Mouse (Mus musculus) embryonic facial prominence, embryonic 10.5 days (tissue): Measurements from ENCODE around the gene Slc35b2. TPM values are rescaled to one million over a fixed set of nuclear protein-coding genes. Genes with fewer than 3 reads are reported as not detected.

Experiments used
- DNase-seq: peaks from one replicate; pipeline ENCODE4 v3.0.0-alpha.2; 2017; ENCODE audit warnings: low spot score
- H3K27ac ChIP-seq: fragments of 300-500 bp; sonication (generic); replicated peaks from 2 replicates; pipeline ENCODE4 v1.5.1; 2016; ENCODE audit warnings: mild to moderate bottlenecking
- H3K27me3 ChIP-seq: fragments of 300-500 bp; sonication (generic); replicated peaks from 2 replicates; pipeline ENCODE4 v1.6.1; 2016; ENCODE audit warnings: low read depth, mild to moderate bottlenecking; ENCODE audit not compliant: poor library complexity, severe bottlenecking
- H3K36me3 ChIP-seq: fragments of 300-500 bp; sonication (generic); replicated peaks from 2 replicates; pipeline ENCODE4 v1.6.1; 2016; ENCODE audit warnings: mild to moderate bottlenecking, moderate library complexity
- H3K4me1 ChIP-seq: fragments of 300-500 bp; sonication (generic); 2 replicates; pipeline ENCODE4 v1.6.1; 2016
- H3K4me3 ChIP-seq: fragments of 300-500 bp; sonication (generic); 2 replicates; pipeline ENCODE4 v1.5.1; 2016; ENCODE audit warnings: mild to moderate bottlenecking, moderate library complexity
- H3K9me3 ChIP-seq: fragments of 300-500 bp; sonication (generic); 2 replicates; pipeline ENCODE4 v1.6.1; 2016; ENCODE audit warnings: mild to moderate bottlenecking
- WGBS: fragments of 180-500 bp; shearing (Covaris S2); methylation state at CpG from one replicate; pipeline ENCODE4 v1.1.7; 2016; 5-methylcytosine and 5-hydroxymethylcytosine counted together
- polyA plus RNA-seq: library from polyadenylated mRNA; unstranded; fragments of >200 nt; fragmentation: Nextera tagmentation; extraction: Ambion mirVana; gene quantifications from 2 replicates; pipeline ENCODE4 v1.2.1, GENCODE M21; 2016

The Slc35b2 gene
- polyA plus RNA-seq, 1 experiment from 2014 or later: 101 TPM

DNA sequence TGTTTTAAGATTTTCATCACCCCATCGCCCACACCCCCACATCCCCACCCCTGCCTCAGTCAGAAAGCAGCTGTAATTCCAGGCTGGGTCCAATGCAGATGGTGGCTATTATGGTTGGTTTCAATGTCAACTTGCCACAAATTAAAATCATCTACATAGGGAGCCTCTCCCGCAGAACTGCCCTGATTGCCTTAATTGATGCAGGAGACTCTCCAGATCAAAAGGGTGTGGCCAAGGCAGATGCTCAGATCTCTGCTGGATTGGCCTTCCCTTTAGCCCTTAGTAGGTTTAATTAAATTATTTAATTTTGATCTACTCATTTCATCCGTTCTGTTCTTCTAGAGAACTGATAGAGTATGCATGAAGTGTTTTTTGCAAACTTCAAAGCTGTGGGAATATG, 39.3 kb downstream of the Slc35b2 start:
- no peaks in the 10 kb centered on the region for H3K9me3 ChIP-seq
- no peaks in the 10 kb centered on the region for H3K36me3 ChIP-seq
- no peak overlapping the region for H3K27ac ChIP-seq
- H3K27me3 ChIP-seq: peaks cover 59% of the 10 kb centered on the region
- 71% methylated on average over 3 of the region's 3 CpGs for whole genome bisulfite sequencing
- peaks cover 43% of the 10 kb centered on the region for H3K4me1 ChIP-seq
- DNase-seq: no peak
- no peak overlapping the region for H3K4me3 ChIP-seq

DNA sequence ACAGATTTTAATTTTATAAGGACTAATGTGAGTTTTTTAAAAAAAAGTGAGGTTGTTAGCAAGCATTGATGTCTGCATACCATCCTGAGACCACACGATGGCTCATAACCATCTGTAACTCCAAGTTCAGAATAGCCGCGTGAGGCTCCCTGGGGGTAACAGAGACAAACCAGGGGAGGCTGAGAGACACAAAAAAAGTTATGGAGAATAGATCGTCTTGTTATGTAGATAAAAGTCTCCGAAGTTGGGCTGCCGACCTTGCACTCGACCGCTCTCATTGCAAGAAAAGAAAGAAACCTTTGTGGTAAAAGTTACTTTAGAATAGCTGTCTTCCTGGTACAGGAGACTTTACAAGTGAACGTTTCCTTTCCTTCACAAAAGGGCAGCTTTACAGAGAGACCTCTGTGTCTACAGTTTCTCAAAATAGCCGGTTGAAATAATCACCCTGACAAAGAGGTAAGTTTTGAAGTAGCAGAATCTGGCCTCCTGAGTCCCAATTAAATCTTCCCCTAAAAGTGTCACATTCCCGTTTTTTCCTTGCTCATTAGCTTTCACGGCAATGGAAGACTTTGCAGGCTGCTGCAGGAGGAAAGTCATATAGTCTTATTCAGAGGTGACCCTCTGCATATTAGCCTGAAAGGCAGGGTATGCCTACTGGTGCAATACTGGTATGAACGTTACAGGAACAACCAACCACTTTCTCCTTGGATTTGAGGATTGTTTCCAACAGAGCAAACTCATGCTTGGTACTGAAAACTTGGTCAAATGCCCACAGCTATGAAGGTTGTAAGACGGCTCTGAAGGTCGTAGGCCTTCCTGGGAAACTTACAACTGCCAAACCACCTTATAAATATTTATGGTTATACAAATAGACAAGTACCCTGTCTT, 43.6 kb downstream of the Slc35b2 start:
- no peak for DNase-seq
- H3K4me3 ChIP-seq: no peak overlapping the region
- H3K27me3 ChIP-seq: peaks cover 17% of the 10 kb centered on the region
- WGBS: 74% methylated on average over 15 of the region's 15 CpGs
- H3K27ac ChIP-seq: no peak overlapping the region
- H3K4me1 ChIP-seq: peaks cover 19% of the 10 kb centered on the region
- H3K36me3 ChIP-seq: no peaks in the 10 kb centered on the region
- no peaks in the 10 kb centered on the region for H3K9me3 ChIP-seq

DNA sequence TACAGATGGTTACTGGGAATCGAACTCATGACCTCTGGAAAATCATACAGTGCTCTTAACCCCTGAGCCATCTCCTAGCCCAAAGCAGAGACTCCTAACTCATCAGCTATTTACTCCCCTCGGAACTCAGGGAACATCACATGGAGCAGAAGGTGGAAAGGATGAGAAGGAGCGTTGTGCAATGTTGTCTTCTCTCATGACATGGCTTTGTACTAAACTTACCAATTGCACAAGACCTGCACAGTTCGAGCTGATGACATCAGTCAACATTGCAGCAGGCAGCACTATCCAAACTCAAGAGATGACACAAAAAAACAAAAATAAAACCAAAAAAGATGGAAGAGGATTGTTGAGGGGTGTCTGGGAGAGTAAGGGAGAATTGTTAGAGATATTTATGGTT, 44.7 kb downstream of the Slc35b2 start:
- H3K9me3 ChIP-seq: no peaks in the 10 kb centered on the region
- H3K36me3 ChIP-seq: no peaks in the 10 kb centered on the region
- no peak overlapping the region for H3K4me3 ChIP-seq
- no peak for DNase-seq
- no peak overlapping the region for H3K27ac ChIP-seq
- H3K4me1 ChIP-seq: peaks cover 18% of the 10 kb centered on the region
- 91% methylated on average over 4 of the region's 4 CpGs for WGBS
- H3K27me3 ChIP-seq: peaks cover 6% of the 10 kb centered on the region

DNA sequence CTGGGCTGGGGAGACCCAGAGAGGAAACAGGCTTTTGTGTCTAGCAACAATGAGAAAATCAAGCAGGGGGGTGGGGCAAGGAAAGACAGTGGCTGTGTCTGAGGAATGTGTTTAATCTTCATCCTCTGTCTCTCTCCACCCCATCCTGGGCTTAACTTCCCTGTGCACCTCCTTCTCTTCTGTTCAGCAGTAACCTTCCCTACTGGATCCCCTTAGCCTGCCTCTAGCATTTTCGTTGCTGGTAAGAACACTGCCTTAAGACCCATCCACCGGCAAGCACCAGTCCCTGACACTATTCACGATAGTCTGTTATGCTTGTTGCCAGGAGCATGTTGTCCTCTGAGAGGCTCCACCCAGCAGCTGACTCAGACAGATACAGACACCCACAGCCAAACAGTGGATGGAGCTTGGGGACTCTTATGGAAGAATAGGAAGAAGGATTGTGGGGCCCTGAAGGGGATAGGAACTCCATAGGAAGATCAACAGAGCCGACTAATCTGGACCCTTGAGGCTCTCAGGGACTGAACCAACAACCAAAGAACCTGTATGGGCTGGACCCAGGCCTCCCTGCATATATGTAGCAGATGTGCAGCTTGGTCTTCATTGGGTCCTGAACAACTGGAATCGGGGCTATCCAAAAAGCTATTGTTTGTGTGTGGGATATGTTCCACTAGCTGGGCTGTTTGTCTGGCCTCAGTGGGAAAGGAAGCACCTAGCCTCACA, 46.6 kb downstream of the Slc35b2 start:
- no peak for DNase-seq
- H3K27ac ChIP-seq: peak overlapping the region; percentile 63; the same call in 1 of the 2 replicates
- H3K36me3 ChIP-seq: no peaks in the 10 kb centered on the region
- H3K4me1 ChIP-seq: peaks cover 18% of the 10 kb centered on the region
- H3K27me3 ChIP-seq: no peaks in the 10 kb centered on the region
- no peaks in the 10 kb centered on the region for H3K9me3 ChIP-seq
- H3K4me3 ChIP-seq: no peak overlapping the region
- 40% methylated on average over 5 of the region's 5 CpGs for WGBS

DNA sequence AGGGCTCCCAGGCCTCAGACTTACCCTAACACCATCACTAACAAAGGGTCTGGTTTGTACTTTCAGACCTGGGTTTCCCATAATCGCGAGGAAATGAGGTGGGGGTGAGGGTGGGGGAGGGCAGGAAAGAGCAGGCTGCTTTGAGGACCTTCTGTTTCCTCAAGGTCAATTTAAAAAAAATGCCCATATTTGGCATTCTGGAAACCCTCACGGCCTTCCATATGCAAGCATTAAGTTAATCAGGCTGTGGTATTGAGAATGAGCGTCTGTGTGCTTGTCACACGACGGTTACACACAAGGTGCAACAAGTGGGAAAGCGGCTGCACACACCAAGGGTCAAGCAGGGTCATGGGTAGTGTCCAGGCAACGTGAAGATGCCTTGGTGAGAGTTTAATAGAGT, 48.3 kb downstream of the Slc35b2 start:
- 78% methylated on average over 8 of the region's 8 CpGs for WGBS

DNA sequence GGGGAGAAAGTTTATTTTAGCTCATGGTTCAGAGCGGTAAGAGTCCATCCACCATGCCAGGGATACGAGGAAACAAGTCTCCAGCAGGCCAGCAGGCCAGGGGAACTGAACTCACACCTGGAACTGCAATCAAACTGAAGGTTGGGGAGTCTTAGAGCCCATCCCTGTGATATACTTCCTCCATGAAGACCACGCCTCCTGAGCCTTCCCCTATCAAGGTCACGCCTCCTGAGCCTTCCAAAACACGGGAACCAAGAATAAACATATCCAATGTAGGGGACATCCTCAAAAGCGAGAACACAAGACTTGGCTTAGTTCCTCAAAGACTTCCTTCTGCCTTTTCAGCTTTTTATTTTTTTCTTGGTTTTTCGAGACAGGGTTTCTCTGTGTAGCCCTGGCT, 49.2 kb downstream of the Slc35b2 start:
- no peak overlapping the region for H3K27ac ChIP-seq
- H3K4me1 ChIP-seq: peaks cover 19% of the 10 kb centered on the region
- no peaks in the 10 kb centered on the region for H3K27me3 ChIP-seq
- no peak for DNase-seq
- 87% methylated on average over 7 of the region's 7 CpGs for whole genome bisulfite sequencing
- no peaks in the 10 kb centered on the region for H3K36me3 ChIP-seq
- no peak overlapping the region for H3K4me3 ChIP-seq
- H3K9me3 ChIP-seq: no peaks in the 10 kb centered on the region

More for the DNA sequence above, 48.3 kb downstream of the Slc35b2 start:
- H3K27me3 ChIP-seq: no peaks in the 10 kb centered on the region
- no peak overlapping the region for H3K4me3 ChIP-seq
- H3K36me3 ChIP-seq: no peaks in the 10 kb centered on the region
- peaks cover 18% of the 10 kb centered on the region for H3K4me1 ChIP-seq
- H3K27ac ChIP-seq: no peak overlapping the region
- no peaks in the 10 kb centered on the region for H3K9me3 ChIP-seq
- DNase-seq: no peak

DNA sequence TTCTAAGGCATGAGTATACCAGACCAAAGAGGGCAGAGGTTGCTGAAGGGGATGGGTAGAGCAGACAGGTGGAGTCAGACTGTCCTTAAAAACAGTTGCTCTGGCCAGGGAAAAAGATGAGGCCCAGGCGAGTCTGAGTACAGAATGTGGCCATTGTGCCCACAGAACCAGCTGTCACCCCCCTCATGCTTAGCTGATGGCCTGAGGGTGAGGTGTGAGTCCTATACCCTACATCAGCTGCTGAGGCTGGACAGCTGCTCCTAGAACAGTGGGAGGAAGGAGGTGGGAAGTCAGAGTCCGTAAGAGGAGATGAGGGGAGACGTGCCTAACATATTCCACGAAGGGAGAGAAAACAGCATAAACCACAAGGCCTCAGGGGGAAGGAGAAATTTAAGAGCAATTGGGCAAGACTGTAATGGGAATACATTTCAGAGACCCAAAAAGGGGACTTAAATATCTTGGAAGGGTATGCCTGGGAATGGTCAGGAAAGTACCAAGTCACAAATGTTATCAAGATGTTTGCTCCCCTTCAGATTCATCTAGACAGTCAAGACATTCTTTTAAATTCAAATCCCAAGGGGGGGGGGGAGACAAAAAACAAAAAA, 52.5 kb downstream of the Slc35b2 start:
- Histone ChIP-seq H3K27ac (no peak overlapping the region), H3K4me3 (no peak overlapping the region), H3K9me3 (no peaks in the 10 kb centered on the region), H3K36me3 (no peaks in the 10 kb centered on the region), H3K27me3 (no peaks in the 10 kb centered on the region), H3K4me1 (peaks cover 25% of the 10 kb centered on the region)
- DNase-seq: no peak
- WGBS: 48% methylated on average over 4 of the region's 4 CpGs

DNA sequence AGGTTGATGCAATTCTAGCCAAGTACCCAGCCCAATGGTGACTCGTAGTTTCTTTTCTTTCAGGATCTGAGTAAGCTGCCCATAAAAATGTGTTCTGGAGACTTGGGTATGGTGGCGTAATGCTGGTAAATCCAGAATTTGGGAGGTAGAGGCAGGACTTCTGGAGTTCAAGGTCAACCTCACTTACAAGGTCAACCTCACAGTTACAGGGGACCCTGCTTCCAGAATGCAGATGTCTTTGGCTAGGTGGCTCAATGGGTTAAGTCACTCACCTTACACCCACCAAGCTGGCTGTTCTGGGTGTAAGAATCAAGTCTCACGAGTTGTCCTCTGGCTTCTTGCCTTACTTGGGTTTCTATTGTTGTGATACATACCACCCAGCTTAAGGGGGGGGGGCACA, 53.0 kb downstream of the Slc35b2 start:
- Histone ChIP-seq H3K36me3 (no peaks in the 10 kb centered on the region), H3K27ac (no peak overlapping the region), H3K4me3 (no peak overlapping the region), H3K4me1 (peaks cover 24% of the 10 kb centered on the region), H3K9me3 (no peaks in the 10 kb centered on the region), H3K27me3 (no peaks in the 10 kb centered on the region)
- WGBS: 87% methylated on average over 3 of the region's 3 CpGs
- no peak for DNase-seq

Other genes starting within 250 kb of the Slc35b2 start
- 66.7 and 68.9 TPM in 2 replicates for gene Cdc5l, start 130.1 kb upstream of the Slc35b2 start, polyA plus RNA-seq
- gene Spats1, start 88.5 kb upstream of the Slc35b2 start, polyA plus RNA-seq: 0.39 and 0.55 TPM in 2 replicates
- 33.7 and 36.0 TPM in 2 replicates for gene Aars2, start 57.0 kb upstream of the Slc35b2 start, polyA plus RNA-seq
- 1.1 TPM in 2 replicates for gene Tcte1, start 40.4 kb upstream of the Slc35b2 start, polyA plus RNA-seq
- 5.8 and 8.3 TPM in 2 replicates for gene Tmem151b, start 14.2 kb upstream of the Slc35b2 start, polyA plus RNA-seq
- gene Nfkbie, start 8.2 kb upstream of the Slc35b2 start, polyA plus RNA-seq: 6.6 and 7.1 TPM in 2 replicates
- gene Hsp90ab1, start 9.4 kb downstream of the Slc35b2 start, polyA plus RNA-seq: 2,187 and 2,215 TPM in 2 replicates
- 53.4 and 58.1 TPM in 2 replicates for gene Slc29a1, start 35.7 kb downstream of the Slc35b2 start, polyA plus RNA-seq
- gene Mymx, start 38.2 kb downstream of the Slc35b2 start, polyA plus RNA-seq: 0.39 TPM in 2 replicates
- 0.81 and 0.84 TPM in 2 replicates for gene Capn11, start 95.5 kb downstream of the Slc35b2 start, polyA plus RNA-seq
- 156 and 170 TPM in 2 replicates for gene Mrpl14, start 122.4 kb downstream of the Slc35b2 start, polyA plus RNA-seq
- gene Tmem63b, start 123.0 kb downstream of the Slc35b2 start, polyA plus RNA-seq: 41.6 and 51.6 TPM in 2 replicates
- not detected in 2 replicates for gene 1600014C23Rik, start 170.0 kb downstream of the Slc35b2 start, polyA plus RNA-seq